Mouse (Mus musculus) layer of hippocampus, postnatal 25 days (tissue): ENCODE data around the gene Hs6st3. TPM values are rescaled to one million over a fixed set of nuclear protein-coding genes. Genes with fewer than 3 reads are reported as not detected.

ENCODE experiments used
- DNase-seq, 2 experiments: peaks; one replicate each; pipeline ENCODE4 v3.0.0; 2022; ENCODE audit warnings: mixed read lengths in 2 of 2, low spot score in 1 of 2; ENCODE audit errors: extremely low spot score in 1 of 2
- total RNA-seq, 2 experiments: library from RNA; stranded (reverse); gene quantifications; 2 replicates each; pipeline ENCODE4 v1.2.3; 2021

The Hs6st3 gene
- total RNA-seq, 2 experiments from 2014 or later: 58.4 to 76.4 TPM

- no peak for DNase-seq
Measured at GRCm38 (mm10) chr14:119741791-119742190, 603.6 kb downstream of the Hs6st3 start.

GRCm38 (mm10) chr14:119761376-119761775 is 623.2 kb downstream of the Hs6st3 start:
- no peak for DNase-seq

GRCm38 (mm10) chr14:119772040-119772439 is 633.9 kb downstream of the Hs6st3 start:
- no peak for DNase-seq

- no peak for DNase-seq
Measured at GRCm38 (mm10) chr14:119776261-119776660, 638.1 kb downstream of the Hs6st3 start.

GRCm38 (mm10) chr14:119779982-119780588 is 641.9 kb downstream of the Hs6st3 start:
- DNase-seq: no peak

GRCm38 (mm10) chr14:119781111-119781510 is 643.0 kb downstream of the Hs6st3 start:
- no peak for DNase-seq

GRCm38 (mm10) chr14:119789457-119789856 is 651.3 kb downstream of the Hs6st3 start:
- DNase-seq: peak; percentile 46 to 56

GRCm38 (mm10) chr14:119797172-119797850 is 659.2 kb downstream of the Hs6st3 start:
- no peak for DNase-seq

GRCm38 (mm10) chr14:119798561-119798960 is 660.4 kb downstream of the Hs6st3 start:
- no peak for DNase-seq

GRCm38 (mm10) chr14:119800856-119801255 is 662.7 kb downstream of the Hs6st3 start:
- no peak for DNase-seq

- DNase-seq: no peak
Measured at GRCm38 (mm10) chr14:119813898-119814297, 675.8 kb downstream of the Hs6st3 start.

- no peak for DNase-seq
Measured at GRCm38 (mm10) chr14:119815616-119816015, 677.5 kb downstream of the Hs6st3 start.

- DNase-seq: no peak
Measured at GRCm38 (mm10) chr14:119820562-119820961, 682.4 kb downstream of the Hs6st3 start.

- no peak for DNase-seq
Measured at GRCm38 (mm10) chr14:119831165-119832011, 693.2 kb downstream of the Hs6st3 start.

- DNase-seq: no peak
Measured at GRCm38 (mm10) chr14:119832012-119832325, 693.8 kb downstream of the Hs6st3 start.

- DNase-seq: no peak
Measured at GRCm38 (mm10) chr14:119832940-119833339, 694.8 kb downstream of the Hs6st3 start.

GRCm38 (mm10) chr14:119834008-119834700 is 696.0 kb downstream of the Hs6st3 start:
- no peak for DNase-seq

- no peak for DNase-seq
Measured at GRCm38 (mm10) chr14:119836051-119836450, 697.9 kb downstream of the Hs6st3 start.

GRCm38 (mm10) chr14:119847540-119847939 is 709.4 kb downstream of the Hs6st3 start:
- no peak for DNase-seq

GRCm38 (mm10) chr14:119848759-119849298 is 710.7 kb downstream of the Hs6st3 start:
- no peak for DNase-seq
